ENCODE assay signal across 27 mouse cellular contexts in the genomic region with DNA sequence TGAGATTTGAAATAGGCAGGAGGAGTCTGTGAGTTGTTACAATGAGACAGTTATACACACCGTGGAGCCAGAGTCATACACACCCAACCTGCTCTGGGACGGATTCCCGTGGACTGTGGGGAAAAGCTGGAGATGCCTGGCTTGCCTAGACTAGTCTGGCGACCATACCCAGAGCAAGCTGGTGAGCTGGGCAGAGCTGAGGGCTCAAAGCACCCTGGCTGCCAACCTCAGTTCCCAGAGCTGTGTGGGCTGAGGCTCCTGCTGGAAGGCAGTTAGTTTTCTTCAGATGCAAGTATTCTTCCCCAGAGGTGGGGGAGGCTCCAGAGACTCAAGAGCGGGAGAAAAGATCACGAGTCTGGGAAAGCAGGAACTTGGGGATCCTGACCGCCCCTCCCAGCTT.
DNase-seq lines count a peak whose midpoint lies in the region; ATAC-seq lines count a peak whose summit lies in the region.
"Had no signal": no experiment of that assay in that cellular context is flagged by ENCODE, and none has a peak within 500 bp of the region (broad histone marks: within the 10 kb centered on the region; RNA-seq: fewer than 3 reads in every experiment).

No protein-coding gene starts in this region.

- ATAC-seq in neural tube, embryonic 15.5 days (ENCODE audit: low FRiP score): no peak
- no peak for ATAC-seq in hindbrain, embryonic 14.5 days (ENCODE audit: low FRiP score)
- ATAC-seq: forebrain, postnatal 0 days; hindbrain, postnatal 0 days; intestine, embryonic 16.5 days; liver, postnatal 0 days; lung, postnatal 0 days; midbrain, embryonic 16.5 days had no signal

- no peaks in the 10 kb centered on the region for H3K27me3 ChIP-seq in neural tube, embryonic 15.5 days (replicated peaks)
- H3K27me3 ChIP-seq in hindbrain, embryonic 14.5 days (ENCODE audit: control insufficient read depth, insufficient read depth, low read length): no peaks in the 10 kb centered on the region
- H3K27me3 ChIP-seq: embryonic facial prominence, embryonic 12.5 days; neural tube, embryonic 13.5 days; stomach, embryonic 15.5 days had no signal

- H3K27ac ChIP-seq in neural tube, embryonic 15.5 days (replicated peaks): no peak overlapping the region
- no peak overlapping the region for H3K27ac ChIP-seq in hindbrain, embryonic 14.5 days
- H3K27ac ChIP-seq: embryonic facial prominence, embryonic 12.5 days; heart, embryonic 10.5 days; hindbrain, postnatal 0 days; midbrain, embryonic 10.5 days; neural tube, embryonic 13.5 days; stomach, embryonic 15.5 days had no signal

- no peak overlapping the region for H3K4me3 ChIP-seq in neural tube, embryonic 15.5 days (replicated peaks)
- H3K4me3 ChIP-seq in hindbrain, embryonic 14.5 days (replicated peaks; ENCODE audit: low read length): no peak overlapping the region
- H3K4me3 ChIP-seq: embryonic facial prominence, embryonic 12.5 days; heart, embryonic 10.5 days; midbrain, embryonic 10.5 days; myocyte; neural tube, embryonic 13.5 days; stomach, embryonic 15.5 days had no signal

- 95% methylated on average over 7 of the region's 7 CpGs for WGBS in neural tube, embryonic 15.5 days
- 97% methylated on average over 7 of the region's 7 CpGs for WGBS in hindbrain, embryonic 14.5 days

- DNase-seq in left cerebral cortex, adult 8-10 months (ENCODE audit: low spot score in 2 of 2): peak; percentile 9 to 62
- no peak for DNase-seq in left cerebral cortex, postnatal 10 days (ENCODE audit: extremely low spot score in 1 of 2, low spot score in 2 of 2)
- DNase-seq in frontal cortex, postnatal 36 days (ENCODE audit: low spot score in 2 of 2): peak; percentile 49 to 57
- DNase-seq in layer of hippocampus, adult 8-10 months (ENCODE audit: low spot score in 2 of 2): peak; percentile 25 to 31
- DNase-seq in right cerebral cortex, postnatal 10 days (ENCODE audit: low spot score in 2 of 2): peak; percentile 35 to 40
- no peak for DNase-seq in hindbrain, embryonic 14.5 days (ENCODE audit: low spot score)
- DNase-seq: adrenal gland, adult 8-10 months; cerebellum, adult 18-20 months; cerebellum, postnatal 14 days; forebrain, postnatal 0 days; gastrocnemius, postnatal 10 days; kidney, adult 9 months; kidney, postnatal 36 days; liver, postnatal 0 days; thymus, adult 18-20 months; thymus, postnatal 4 days had no signal

- H3K4me1 ChIP-seq in neural tube, embryonic 15.5 days: peaks cover 5% of the 10 kb centered on the region; the same call in 1 of the 2 replicates
- no peaks in the 10 kb centered on the region for H3K4me1 ChIP-seq in hindbrain, embryonic 14.5 days (replicated peaks; ENCODE audit: control insufficient read depth, insufficient read depth, low read length)
- H3K4me1 ChIP-seq: stomach, embryonic 15.5 days had no signal

- no peaks in the 10 kb centered on the region for H3K36me3 ChIP-seq in neural tube, embryonic 15.5 days
- no peaks in the 10 kb centered on the region for H3K36me3 ChIP-seq in hindbrain, embryonic 14.5 days (replicated peaks; ENCODE audit: control insufficient read depth, insufficient read depth)
- H3K36me3 ChIP-seq: embryonic facial prominence, embryonic 12.5 days; heart, embryonic 10.5 days; midbrain, embryonic 10.5 days; neural tube, embryonic 13.5 days; stomach, embryonic 15.5 days had no signal

- intact Hi-C loops in left cerebral cortex, postnatal 10 days (cut with DNase I): no loop called here

- no peak overlapping the region for H3K4me2 ChIP-seq in neural tube, embryonic 15.5 days
- no peak overlapping the region for H3K4me2 ChIP-seq in hindbrain, embryonic 14.5 days (replicated peaks)
- H3K4me2 ChIP-seq: embryonic facial prominence, embryonic 12.5 days; neural tube, embryonic 13.5 days; stomach, embryonic 15.5 days had no signal

- no peak overlapping the region for H3K9ac ChIP-seq in neural tube, embryonic 15.5 days (replicated peaks)
- H3K9ac ChIP-seq in hindbrain, embryonic 14.5 days: no peak overlapping the region
- H3K9ac ChIP-seq: embryonic facial prominence, embryonic 12.5 days; forebrain, postnatal 0 days; liver, postnatal 0 days; neural tube, embryonic 13.5 days; stomach, embryonic 15.5 days had no signal

- no peaks in the 10 kb centered on the region for H3K9me3 ChIP-seq in neural tube, embryonic 15.5 days (replicated peaks)
- H3K9me3 ChIP-seq in hindbrain, embryonic 14.5 days (ENCODE audit: control insufficient read depth, low read length): no peaks in the 10 kb centered on the region
- H3K9me3 ChIP-seq: neural tube, embryonic 13.5 days; stomach, embryonic 15.5 days had no signal

Comparison
In these comparisons a context has a peak if more than half of its experiments do, and no peak if none do; other contexts are left out.
1. DNase-seq: peak in left cerebral cortex, adult 8-10 months (2 of 2), frontal cortex, postnatal 36 days (2 of 2), layer of hippocampus, adult 8-10 months (2 of 2) and right cerebral cortex, postnatal 10 days (2 of 2); none in left cerebral cortex, postnatal 10 days (0 of 2) and hindbrain, embryonic 14.5 days (single experiment).